Mouse (Mus musculus): ENCODE results near the gene Trit1.

DNA sequence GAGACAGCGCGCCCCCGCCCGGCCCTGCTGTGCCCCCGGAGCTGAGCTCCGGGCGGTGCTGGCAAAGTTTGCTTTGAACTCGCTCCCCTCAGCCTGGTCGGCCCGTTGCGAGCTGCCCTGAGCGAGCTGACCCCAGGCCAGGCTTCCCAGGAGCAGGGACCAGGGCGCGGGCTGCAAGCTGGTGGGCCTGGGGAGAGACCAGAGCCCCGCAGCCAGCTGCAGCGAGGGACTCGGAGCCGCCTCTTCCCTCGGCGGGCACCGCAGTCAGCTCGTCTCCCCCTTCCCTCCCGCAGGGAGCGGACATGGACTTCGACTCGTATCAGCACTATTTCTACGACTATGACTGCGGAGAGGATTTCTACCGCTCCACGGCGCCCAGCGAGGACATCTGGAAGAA, 20.2 kb upstream of the Trit1 start:
- TF ChIP-seq CTCF (IDR thresholded peaks at IDR 0.05; ENCODE audit: borderline replicate concordance, extremely low read depth, insufficient read depth, insufficient read length) (no peak), POLR2A (IDR thresholded peaks at IDR 0.05; ENCODE audit: borderline replicate concordance, extremely low read depth, insufficient read depth, insufficient read length, poor library complexity, severe bottlenecking) (no peak)
